Mouse (Mus musculus) layer of hippocampus, adult 18-20 months (tissue): ENCODE results near the gene Pxt1. TPM values are rescaled to one million over a fixed set of nuclear protein-coding genes. Genes with fewer than 3 reads are reported as not detected.

Source experiments
- DNase-seq, 2 experiments: peaks; one replicate each; pipeline ENCODE4 v3.0.0; 2022; ENCODE audit warnings: low spot score in 2 of 2
- total RNA-seq, 2 experiments: library from RNA; stranded (reverse); gene quantifications; 2 replicates each; pipeline ENCODE4 v1.2.3; 2021

Pxt1 gene
- total RNA-seq, 2 experiments from 2014 or later, result not detected

- DNase-seq, result no peak
These were observed 3.6 kb upstream of the Pxt1 start for GRCm38 (mm10) chr17:28947011-28947939.

DNA sequence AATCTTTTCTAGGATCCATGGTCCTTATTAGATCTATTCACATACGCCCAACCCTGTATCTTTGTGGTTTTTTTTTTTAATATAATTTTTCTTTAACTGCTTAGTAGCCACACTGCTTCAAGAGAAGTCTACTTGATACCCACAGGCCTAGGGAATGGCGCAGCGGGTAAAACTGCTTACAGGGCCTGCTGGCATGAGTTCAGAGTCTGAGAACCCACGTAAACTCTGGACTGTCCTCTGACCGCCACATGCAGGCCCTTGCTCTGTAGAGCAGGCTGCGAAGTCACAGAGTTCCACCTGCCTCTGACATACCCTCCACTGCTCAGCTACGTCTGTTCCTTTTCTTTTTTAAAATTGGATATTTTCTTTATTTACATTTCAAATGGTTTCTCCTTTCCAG lies 841 bp upstream of the Pxt1 start:
- DNase-seq, result no peak

GRCm38 (mm10) chr17:28942101-28942500 lies 1.5 kb downstream of the Pxt1 start:
- no peak for DNase-seq

- no peak for DNase-seq
These were observed 2.7 kb downstream of the Pxt1 start for GRCm38 (mm10) chr17:28940776-28941555.

DNA sequence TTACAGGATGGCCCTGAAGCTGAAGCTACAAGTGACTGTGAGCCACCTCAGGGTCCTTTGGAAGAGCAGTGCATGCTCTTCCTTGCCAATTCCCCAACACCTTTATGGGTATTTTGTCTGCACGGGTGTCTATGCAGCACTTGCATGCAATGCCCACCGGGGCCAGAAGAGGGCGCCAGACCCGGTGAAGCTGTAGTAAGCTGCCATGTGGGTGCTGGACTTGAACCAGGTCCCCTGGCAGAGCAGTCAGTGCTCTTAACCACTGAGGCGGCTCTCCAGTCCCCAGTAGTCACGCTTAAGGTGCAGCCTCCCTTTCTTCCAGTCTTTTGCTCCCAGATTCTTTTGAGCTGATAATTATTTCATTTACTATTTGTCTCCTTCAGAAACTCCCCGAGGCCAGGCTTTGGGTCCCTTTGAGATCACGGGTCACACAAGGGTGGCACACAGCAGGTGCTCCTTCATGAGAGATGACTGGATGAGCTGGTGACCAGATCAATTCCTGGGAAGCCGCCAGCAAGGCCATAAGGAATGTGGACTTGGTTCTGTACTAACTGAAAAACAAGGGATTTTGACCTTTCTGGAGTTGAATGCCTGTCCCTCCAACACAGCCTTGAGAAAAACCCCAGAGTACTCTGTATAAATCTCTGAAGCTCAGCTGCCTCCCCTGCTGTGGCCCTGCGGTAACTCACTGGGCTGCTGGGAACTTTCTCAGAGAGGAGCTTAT lies 6.9 kb downstream of the Pxt1 start:
- peak in 1 of 2 experiments; percentile 24 for DNase-seq

GRCm38 (mm10) chr17:28936133-28936532 lies 7.5 kb downstream of the Pxt1 start:
- no peak for DNase-seq

DNA sequence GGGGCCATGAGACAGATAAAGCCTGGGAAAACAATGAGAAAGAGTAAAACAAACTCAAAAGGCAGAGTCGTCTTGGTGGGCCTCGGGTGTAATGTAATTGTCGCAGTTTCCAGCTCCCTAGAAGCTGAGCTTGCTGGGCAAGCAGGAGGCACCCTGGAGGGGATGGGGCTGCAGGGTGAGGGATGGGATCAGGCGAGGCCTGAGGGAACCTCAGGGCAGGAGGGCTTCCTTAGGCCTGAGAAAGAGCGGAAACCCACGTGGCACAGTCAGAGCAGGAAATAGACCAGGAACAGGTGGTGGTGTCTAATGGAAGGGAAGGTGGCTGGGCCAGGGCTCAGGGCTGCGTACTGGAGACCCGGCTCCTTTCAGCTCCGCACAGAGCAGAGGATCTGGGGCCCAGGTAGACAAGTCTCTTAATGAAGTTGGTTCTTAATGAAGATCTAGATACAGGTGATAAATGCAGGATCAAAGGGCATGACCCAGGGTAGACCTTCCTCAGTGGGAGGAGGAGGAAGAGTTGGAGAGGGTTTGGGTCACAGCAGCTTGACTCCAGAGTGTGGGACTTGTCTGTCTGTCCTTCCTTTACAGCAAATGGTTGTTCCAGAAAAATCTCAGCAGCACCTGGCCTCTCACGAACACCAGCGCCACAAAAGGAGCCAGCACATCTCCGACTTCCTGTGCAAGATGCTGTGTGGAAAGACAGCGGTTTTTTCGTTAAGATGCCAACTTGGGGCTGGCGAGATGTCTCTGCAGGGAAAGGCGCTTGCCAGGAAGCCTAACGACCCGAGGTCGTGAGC lies 9.3 kb downstream of the Pxt1 start:
- no peak for DNase-seq

GRCm38 (mm10) chr17:28932274-28932673 lies 11.4 kb downstream of the Pxt1 start:
- DNase-seq, result no peak

- no peak for DNase-seq
These were observed 12.0 kb downstream of the Pxt1 start for GRCm38 (mm10) chr17:28931436-28932211.

- peak; percentile 20 to 76 for DNase-seq
These were observed 13.1 kb downstream of the Pxt1 start for GRCm38 (mm10) chr17:28930392-28931074.

DNA sequence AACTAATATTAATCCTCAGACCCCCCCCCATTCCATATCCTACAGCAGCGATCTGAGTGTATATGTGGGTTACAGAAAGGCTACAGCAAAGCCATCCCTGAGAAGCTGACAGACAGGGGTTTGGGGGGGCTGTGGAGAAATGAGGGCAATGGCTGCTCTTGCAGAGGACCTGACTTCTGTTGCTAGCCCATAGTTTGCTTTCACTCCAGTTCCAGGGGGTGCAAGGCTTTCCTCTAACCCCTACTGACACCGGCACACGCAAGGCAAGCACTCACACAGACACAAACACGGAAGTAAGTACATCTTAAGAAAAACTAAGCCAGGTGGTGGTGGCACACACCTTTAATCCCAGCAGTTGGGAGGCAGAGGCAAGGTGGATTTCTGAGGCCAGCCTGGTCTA lies 14.3 kb downstream of the Pxt1 start:
- no peak for DNase-seq

GRCm38 (mm10) chr17:28928004-28928403 lies 15.6 kb downstream of the Pxt1 start:
- DNase-seq, result no peak

DNA sequence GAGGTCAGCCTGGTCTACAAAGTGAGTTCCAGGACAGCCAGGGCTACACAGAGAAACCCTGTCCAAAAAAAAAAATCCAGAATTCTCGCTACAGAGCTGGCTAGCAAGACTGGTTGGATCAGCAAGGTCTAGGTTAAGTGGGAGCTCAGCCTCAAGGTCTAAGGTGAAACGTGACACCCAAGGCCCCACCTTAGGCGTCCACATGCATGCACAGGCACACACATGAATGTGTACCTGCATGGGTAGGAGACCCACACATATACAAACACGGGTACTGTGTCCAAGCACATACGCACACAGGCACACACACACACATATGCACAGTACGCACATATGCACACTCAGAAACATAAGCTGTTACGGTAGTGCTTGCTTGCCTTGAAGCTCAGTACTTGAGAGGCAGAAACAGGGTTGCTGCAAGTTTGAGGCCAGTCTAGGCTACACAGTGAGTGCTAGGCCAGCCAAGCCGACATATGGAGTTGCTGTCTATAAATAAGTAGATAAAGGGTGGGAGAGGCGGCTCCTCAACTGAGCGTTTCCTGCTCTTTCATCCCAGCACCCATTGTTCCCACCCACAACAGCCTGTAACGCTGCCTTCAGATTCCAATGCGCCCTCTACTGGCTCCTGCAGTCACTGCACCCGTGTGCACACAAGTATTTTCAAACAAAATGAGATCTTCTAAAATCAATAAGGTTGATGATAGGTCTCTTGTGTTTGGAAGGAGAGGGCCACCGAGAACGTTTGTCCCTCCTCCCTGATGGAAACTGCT lies 16.6 kb downstream of the Pxt1 start:
- DNase-seq, result peak; percentile 3 to 71

- peak; percentile 58 to 90 for DNase-seq
These were observed 17.3 kb downstream of the Pxt1 start for GRCm38 (mm10) chr17:28926380-28926779.

GRCm38 (mm10) chr17:28924957-28925595 lies 18.6 kb downstream of the Pxt1 start:
- DNase-seq, result no peak

- no peak for DNase-seq
These were observed 21.5 kb downstream of the Pxt1 start for GRCm38 (mm10) chr17:28922096-28922495.

- no peak for DNase-seq
These were observed 22.6 kb downstream of the Pxt1 start for GRCm38 (mm10) chr17:28921086-28921485.

DNA sequence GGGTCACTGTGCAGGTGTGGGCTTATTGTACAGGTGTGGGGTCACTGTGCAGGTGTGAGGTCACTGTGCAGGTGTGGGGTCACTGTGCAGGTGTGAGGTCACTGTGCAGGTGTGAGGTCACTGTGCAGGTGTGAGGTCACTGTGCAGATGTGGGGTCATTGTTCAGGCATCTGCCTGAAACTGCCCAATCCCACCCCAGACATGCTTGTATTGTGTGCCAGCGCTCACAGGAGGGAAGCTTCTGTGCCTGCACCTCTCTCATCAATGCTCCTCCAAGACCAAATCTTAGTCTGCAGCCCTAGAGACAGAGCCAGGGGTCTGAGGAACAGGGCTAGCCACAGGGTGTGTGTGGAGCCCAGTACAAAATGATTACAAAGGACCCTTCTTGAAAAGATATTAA lies 27.1 kb downstream of the Pxt1 start:
- DNase-seq, result no peak
